Mouse (Mus musculus) neural tube, embryonic 13.5 days (tissue): ENCODE measurements around the gene Nodal. TPM values are rescaled to one million over a fixed set of nuclear protein-coding genes. Genes with fewer than 3 reads are reported as not detected.

Experiments
- ATAC-seq: fragments of 200-750 bp; cut with Nextera tagmentation; 2 replicates; pipeline ENCODE4 v1.8.0; 2017; ENCODE audit warnings: low read depth, mild to moderate bottlenecking, moderate TSS enrichment, moderate library complexity
- H3K27ac ChIP-seq: fragments of 300-500 bp; sonication (generic); replicated peaks from 2 replicates; pipeline ENCODE4 v1.5.1; 2015; ENCODE audit warnings: moderate library complexity, mild to moderate bottlenecking, inconsistent platforms
- H3K27me3 ChIP-seq: fragments of 300-500 bp; sonication (generic); 2 replicates; pipeline ENCODE4 v1.6.1; 2015; ENCODE audit warnings: mild to moderate bottlenecking, inconsistent platforms
- H3K36me3 ChIP-seq: fragments of 300-500 bp; sonication (generic); 2 replicates; pipeline ENCODE4 v1.6.1; 2015; ENCODE audit warnings: mild to moderate bottlenecking, inconsistent platforms
- H3K4me1 ChIP-seq: fragments of 300-500 bp; sonication (generic); replicated peaks from 2 replicates; pipeline ENCODE4 v1.6.1; 2015; ENCODE audit warnings: inconsistent platforms
- H3K4me2 ChIP-seq: fragments of 300-500 bp; sonication (generic); 2 replicates; pipeline ENCODE4 v1.6.1; 2015; ENCODE audit warnings: inconsistent platforms, mild to moderate bottlenecking, moderate library complexity
- H3K4me3 ChIP-seq: fragments of 300-500 bp; sonication (generic); 2 replicates; pipeline ENCODE4 v1.5.1; 2015; ENCODE audit warnings: mild to moderate bottlenecking, inconsistent platforms
- H3K9ac ChIP-seq: fragments of 300-500 bp; sonication (generic); 2 replicates; pipeline ENCODE4 v1.6.1; 2015; ENCODE audit warnings: moderate library complexity, mild to moderate bottlenecking, inconsistent platforms
- H3K9me3 ChIP-seq: fragments of 300-500 bp; sonication (generic); 2 replicates; pipeline ENCODE4 v1.6.1; 2016; ENCODE audit warnings: inconsistent platforms
- WGBS: fragments of 180-500 bp; shearing (Covaris S2); methylation state at CpG from one replicate; pipeline ENCODE4 v1.1.7; 2015; 5-methylcytosine and 5-hydroxymethylcytosine counted together
- polyA plus RNA-seq: library from polyadenylated mRNA; unstranded; fragments of >200 nt; fragmentation: Nextera tagmentation; extraction: Ambion mirVana; gene quantifications from 2 replicates; pipeline ENCODE4 v1.2.1, GENCODE M21; 2015

The Nodal gene
- polyA plus RNA-seq, 1 experiment from 2014 or later = not detected

DNA sequence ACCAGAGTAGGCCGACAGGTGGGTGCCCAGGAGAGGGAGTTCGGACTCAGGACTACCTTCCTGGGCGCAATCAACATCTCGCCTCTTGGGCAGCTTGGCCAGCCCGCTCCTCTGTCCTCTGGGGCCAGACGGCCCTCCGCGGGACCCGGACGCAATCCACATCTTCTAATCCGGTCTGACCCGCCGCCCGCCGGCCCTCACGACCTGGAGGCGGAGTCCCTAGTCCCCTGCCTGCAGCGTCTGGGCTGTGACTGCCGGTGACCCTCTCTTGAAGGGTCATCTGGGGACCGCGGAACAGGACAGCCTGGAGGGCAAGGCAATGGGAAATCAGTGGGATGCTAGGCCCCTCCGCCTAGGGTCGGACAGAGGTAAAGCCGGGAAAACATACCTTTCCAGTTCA lies 1.4 kb downstream of the Nodal start:
- H3K9ac ChIP-seq = no peak overlapping the region
- H3K9me3 ChIP-seq = no peaks in the 10 kb centered on the region
- no peak overlapping the region for H3K4me2 ChIP-seq
- H3K4me1 ChIP-seq = peaks cover 17% of the 10 kb centered on the region
- peaks cover 71% of the 10 kb centered on the region for H3K27me3 ChIP-seq
- H3K27ac ChIP-seq = no peak overlapping the region
- WGBS = 2% methylated on average over 24 of the region's 24 CpGs
- ATAC-seq = no peak
- no peak overlapping the region for H3K4me3 ChIP-seq
- no peaks in the 10 kb centered on the region for H3K36me3 ChIP-seq

DNA sequence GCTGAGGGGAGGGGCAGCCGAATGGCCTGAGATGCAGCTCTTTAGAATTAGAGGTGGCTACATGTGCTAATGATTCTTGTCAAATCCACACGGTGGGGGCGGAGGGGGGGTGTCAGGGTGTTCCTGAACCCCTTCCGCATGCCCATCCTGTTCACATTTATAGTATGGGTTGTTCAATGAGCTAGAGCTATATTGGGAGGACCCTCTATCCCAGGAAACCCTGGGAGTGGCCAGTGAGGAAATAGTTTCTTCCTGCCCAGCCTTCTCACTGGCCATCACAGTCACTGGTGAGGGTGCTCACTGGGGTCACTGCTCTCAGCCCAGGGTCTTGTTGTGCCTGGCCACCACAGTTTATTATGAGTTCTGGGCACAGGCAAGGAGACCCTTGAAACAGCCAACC lies 2.2 kb downstream of the Nodal start:
- Histone ChIP-seq H3K36me3 (no peaks in the 10 kb centered on the region), H3K4me1 (peaks cover 25% of the 10 kb centered on the region), H3K4me2 (no peak overlapping the region), H3K27me3 (peaks cover 66% of the 10 kb centered on the region), H3K9ac (no peak overlapping the region), H3K27ac (no peak overlapping the region), H3K9me3 (no peaks in the 10 kb centered on the region), H3K4me3 (no peak overlapping the region)
- no peak for ATAC-seq
- WGBS = 74% methylated on average over 4 of the region's 4 CpGs

DNA sequence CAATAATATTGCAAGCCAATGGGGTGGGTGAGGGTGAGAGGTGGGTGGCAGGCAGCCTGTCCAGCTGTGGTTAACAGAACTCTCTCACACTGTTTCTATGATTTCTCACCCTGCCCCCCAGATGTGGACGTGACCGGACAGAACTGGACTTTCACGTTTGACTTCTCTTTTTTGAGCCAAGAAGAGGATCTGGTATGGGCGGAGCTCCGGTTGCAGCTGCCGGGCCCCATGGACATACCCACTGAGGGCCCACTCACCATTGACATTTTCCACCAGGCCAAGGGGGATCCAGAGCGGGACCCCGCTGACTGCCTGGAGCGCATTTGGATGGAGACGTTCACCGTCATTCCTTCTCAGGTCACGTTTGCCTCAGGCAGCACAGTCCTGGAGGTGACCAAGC lies 5.1 kb downstream of the Nodal start:
- WGBS = 90% methylated on average over 12 of the region's 12 CpGs
- H3K4me3 ChIP-seq = no peak overlapping the region
- no peaks in the 10 kb centered on the region for H3K9me3 ChIP-seq
- peaks cover 29% of the 10 kb centered on the region for H3K4me1 ChIP-seq
- H3K9ac ChIP-seq = no peak overlapping the region
- ATAC-seq = no peak
- no peaks in the 10 kb centered on the region for H3K36me3 ChIP-seq
- no peak overlapping the region for H3K4me2 ChIP-seq
- no peak overlapping the region for H3K27ac ChIP-seq
- peaks cover 37% of the 10 kb centered on the region for H3K27me3 ChIP-seq

DNA sequence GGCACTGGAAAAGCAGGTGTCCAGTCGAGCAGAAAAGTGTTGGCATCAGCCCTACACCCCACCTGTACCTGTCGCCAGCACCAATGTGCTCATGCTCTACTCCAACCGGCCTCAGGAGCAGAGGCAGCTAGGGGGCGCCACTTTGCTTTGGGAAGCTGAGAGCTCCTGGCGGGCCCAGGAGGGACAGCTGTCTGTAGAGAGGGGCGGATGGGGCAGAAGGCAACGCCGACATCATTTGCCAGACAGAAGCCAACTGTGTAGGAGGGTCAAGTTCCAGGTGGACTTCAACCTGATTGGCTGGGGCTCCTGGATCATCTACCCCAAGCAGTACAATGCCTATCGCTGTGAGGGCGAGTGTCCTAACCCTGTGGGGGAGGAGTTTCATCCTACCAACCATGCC lies 5.5 kb downstream of the Nodal start:
- 63% methylated on average over 10 of the region's 10 CpGs for WGBS
- Histone ChIP-seq H3K27me3 (peaks cover 33% of the 10 kb centered on the region), H3K4me3 (no peak overlapping the region), H3K4me2 (no peak overlapping the region), H3K9ac (no peak overlapping the region), H3K27ac (no peak overlapping the region), H3K36me3 (no peaks in the 10 kb centered on the region), H3K4me1 (peaks cover 29% of the 10 kb centered on the region), H3K9me3 (no peaks in the 10 kb centered on the region)
- no peak for ATAC-seq

DNA sequence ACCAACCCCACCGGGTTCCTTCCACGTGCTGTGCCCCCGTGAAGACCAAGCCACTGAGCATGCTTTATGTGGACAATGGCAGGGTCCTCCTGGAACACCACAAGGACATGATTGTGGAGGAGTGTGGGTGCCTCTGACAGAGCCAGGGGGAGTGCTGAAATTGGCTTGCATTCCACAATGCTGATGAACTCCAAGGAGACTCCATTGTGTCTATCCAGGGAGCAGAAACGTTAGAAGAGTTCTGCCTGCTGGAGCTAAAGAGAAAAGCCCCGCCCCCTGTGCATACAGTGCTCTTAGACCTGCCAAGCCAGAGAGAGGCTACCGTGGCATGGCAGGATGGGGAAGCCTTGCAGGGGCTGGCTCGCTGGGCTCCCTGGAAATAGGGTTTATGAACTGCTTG lies 6.7 kb downstream of the Nodal start:
- no peaks in the 10 kb centered on the region for H3K9me3 ChIP-seq
- peaks cover 3% of the 10 kb centered on the region for H3K36me3 ChIP-seq
- 28% methylated on average over 7 of the region's 7 CpGs for WGBS
- ATAC-seq = peak; percentile 48; the same call in 1 of the 2 replicates
- H3K27ac ChIP-seq = no peak overlapping the region
- peaks cover 30% of the 10 kb centered on the region for H3K4me1 ChIP-seq
- H3K9ac ChIP-seq = no peak overlapping the region
- peaks cover 21% of the 10 kb centered on the region for H3K27me3 ChIP-seq
- 0 out of 2 replicates have a peak overlapping the region, but pooled peaks have one; percentile 11 for H3K4me2 ChIP-seq
- no peak overlapping the region for H3K4me3 ChIP-seq

DNA sequence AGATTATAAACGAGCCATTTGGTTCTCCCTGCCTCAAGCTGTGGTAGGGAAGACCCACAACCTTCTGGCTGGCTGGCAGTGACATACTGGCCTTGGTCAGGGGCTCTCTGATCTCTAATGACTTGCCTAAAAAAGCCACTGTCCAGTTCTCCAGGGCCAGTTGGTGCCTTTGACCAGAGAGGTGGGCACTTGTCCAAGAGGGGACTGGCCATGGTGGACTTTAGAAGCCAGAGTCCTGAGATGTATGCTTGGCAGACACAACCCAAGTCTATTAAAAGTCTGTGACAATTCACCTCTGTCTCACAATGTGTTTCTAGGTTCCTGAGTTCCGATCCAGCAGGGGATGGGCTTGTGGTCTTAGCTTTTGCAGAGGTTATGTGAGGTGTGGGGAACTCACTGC lies 7.3 kb downstream of the Nodal start:
- Histone ChIP-seq H3K27ac (no peak overlapping the region), H3K36me3 (peaks cover 8% of the 10 kb centered on the region), H3K9me3 (no peaks in the 10 kb centered on the region), H3K4me1 (peaks cover 30% of the 10 kb centered on the region), H3K4me2 (no peak overlapping the region), H3K27me3 (peaks cover 15% of the 10 kb centered on the region), H3K9ac (no peak overlapping the region), H3K4me3 (no peak overlapping the region)
- 86% methylated on average over 2 of the region's 2 CpGs for WGBS
- ATAC-seq = no peak

DNA sequence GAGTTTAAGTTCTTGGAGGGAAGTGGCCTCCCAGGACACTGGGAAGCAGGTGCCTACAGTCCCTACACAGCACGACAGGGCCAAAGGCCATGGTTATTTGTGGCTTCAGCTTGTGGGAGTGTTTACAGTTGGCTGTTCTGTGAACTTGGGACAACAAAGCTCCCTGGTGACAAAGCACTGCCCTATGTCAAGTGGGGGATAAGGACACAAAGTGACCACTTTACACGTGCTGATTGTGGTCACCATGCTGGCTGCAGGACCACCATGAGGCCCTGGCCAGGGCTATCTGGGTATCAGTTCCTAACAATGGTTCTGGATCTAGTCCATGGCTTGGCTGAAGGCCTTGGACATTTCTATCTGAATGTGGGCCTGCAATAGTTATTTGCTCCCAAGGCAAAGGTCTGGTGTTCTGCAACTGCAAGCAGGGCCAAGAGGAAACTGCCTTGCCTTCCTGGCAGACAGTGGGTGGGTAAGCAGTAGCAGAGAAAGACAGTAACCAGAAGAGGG lies 8.5 kb downstream of the Nodal start:
- 47% methylated on average over 2 of the region's 2 CpGs for WGBS
- Histone ChIP-seq H3K27me3 (peaks cover 3% of the 10 kb centered on the region; the same call in 1 of the 2 replicates), H3K4me3 (no peak overlapping the region), H3K36me3 (peaks cover 21% of the 10 kb centered on the region), H3K27ac (no peak overlapping the region), H3K9me3 (no peaks in the 10 kb centered on the region), H3K4me1 (peaks cover 30% of the 10 kb centered on the region), H3K9ac (no peak overlapping the region), H3K4me2 (no peak overlapping the region)
- ATAC-seq = no peak

DNA sequence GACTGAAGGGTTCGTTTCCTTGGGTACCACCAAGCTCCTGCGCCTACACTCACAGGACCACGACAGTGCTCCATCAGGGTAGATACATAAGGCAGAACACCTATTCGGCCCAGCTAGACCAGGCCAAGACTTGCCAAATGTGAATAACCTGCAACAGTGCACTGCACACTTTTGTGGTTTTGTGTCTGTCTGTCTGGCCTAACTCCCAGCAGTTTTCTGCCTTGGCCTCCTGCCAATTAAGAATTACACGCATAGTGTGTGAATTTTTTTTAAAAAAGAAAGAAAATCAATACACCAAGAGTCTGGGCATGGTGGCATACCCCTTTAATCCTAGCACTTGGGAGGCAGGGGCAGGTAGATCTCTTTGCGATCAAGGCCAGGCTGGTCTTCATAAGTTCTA lies 10.2 kb downstream of the Nodal start:
- H3K27me3 ChIP-seq = no peaks in the 10 kb centered on the region; the same call in 1 of the 2 replicates
- H3K36me3 ChIP-seq = peaks cover 32% of the 10 kb centered on the region
- no peak overlapping the region for H3K4me3 ChIP-seq
- H3K9me3 ChIP-seq = no peaks in the 10 kb centered on the region
- 88% methylated on average over 6 of the region's 6 CpGs for WGBS
- H3K9ac ChIP-seq = no peak overlapping the region
- no peak; the same call in 1 of the 2 replicates for ATAC-seq
- peaks cover 30% of the 10 kb centered on the region for H3K4me1 ChIP-seq
- peak overlapping the region; percentile 64; the same call in 1 of the 2 replicates for H3K27ac ChIP-seq
- no peak overlapping the region for H3K4me2 ChIP-seq

DNA sequence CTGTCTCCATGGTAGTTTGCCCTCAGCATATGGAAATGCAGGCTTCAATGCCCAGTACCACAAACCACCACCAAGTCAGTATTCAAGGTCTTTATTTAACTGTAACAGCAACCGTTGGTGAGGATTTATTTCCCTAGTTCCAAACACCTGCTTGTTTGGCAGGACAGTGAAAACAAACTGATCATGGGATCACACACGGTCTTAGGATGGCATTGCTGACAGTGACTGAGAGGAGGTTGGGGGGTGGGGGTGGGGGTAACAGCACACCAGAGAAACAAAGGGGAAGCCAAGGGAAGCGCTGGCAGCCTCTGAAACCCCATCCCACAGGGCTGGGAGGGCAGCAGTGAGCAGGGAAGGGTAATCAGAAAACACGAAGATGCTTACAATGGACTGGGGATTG lies 10.6 kb downstream of the Nodal start:
- Histone ChIP-seq H3K4me3 (no peak overlapping the region), H3K4me1 (peaks cover 30% of the 10 kb centered on the region), H3K9ac (0 out of 2 replicates have a peak overlapping the region, but pooled peaks have one; percentile 12), H3K9me3 (no peaks in the 10 kb centered on the region), H3K27me3 (no peaks in the 10 kb centered on the region), H3K4me2 (no peak overlapping the region), H3K36me3 (peaks cover 36% of the 10 kb centered on the region), H3K27ac (peak overlapping the region; percentile 64)
- peak; percentile 63; the same call in 1 of the 2 replicates for ATAC-seq
- 33% methylated on average over 4 of the region's 4 CpGs for WGBS

DNA sequence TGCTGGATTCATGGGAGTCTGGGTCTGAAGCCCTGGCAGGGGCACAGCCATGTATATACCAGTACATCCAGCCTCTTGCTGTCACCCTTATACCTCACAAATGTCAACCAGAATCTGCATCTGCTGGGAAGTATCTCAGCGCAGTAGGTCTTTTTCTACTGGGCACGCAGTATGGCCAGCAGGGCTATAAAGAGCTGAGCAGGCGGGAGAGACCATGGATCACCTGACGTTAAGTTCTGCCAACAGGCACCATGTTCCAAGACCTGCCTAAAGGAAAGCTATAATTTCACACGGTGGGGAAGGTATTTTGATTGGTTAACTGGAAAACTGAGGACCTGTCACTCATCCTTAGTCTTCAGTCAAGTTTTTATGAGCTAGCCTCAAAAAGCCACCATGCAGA lies 11.3 kb downstream of the Nodal start:
- Histone ChIP-seq H3K4me2 (no peak overlapping the region), H3K36me3 (peaks cover 43% of the 10 kb centered on the region), H3K9me3 (no peaks in the 10 kb centered on the region), H3K27ac (peak overlapping the region; percentile 64), H3K9ac (0 out of 2 replicates have a peak overlapping the region, but pooled peaks have one; percentile 12), H3K27me3 (no peaks in the 10 kb centered on the region), H3K4me3 (no peak overlapping the region), H3K4me1 (peaks cover 30% of the 10 kb centered on the region)
- WGBS = 93% methylated on average over 5 of the region's 5 CpGs
- ATAC-seq = no peak

DNA sequence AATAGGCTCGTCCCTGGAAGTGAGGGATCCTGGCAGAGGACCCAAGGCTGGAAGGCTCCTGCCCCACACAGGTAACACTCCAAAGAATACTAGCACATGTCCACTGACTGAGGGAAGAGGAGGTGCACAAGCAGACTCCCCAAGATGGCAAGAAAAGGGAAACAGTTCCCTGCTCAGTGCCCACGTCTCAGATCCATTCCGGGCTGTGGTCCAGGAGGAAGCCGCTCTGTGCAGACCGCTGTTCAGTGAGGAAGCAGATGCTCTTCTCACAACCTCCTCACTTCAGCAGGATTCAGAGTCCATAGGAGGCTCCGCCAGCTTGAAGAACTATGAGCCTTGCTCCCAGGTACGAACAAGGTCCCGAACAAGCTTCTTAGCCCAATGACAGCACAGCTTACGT lies 13.6 kb downstream of the Nodal start:
- ATAC-seq = no peak
- Histone ChIP-seq H3K9ac (no peak overlapping the region), H3K27ac (no peak overlapping the region), H3K4me3 (no peak overlapping the region), H3K9me3 (no peaks in the 10 kb centered on the region), H3K4me1 (peaks cover 14% of the 10 kb centered on the region), H3K36me3 (peaks cover 55% of the 10 kb centered on the region), H3K27me3 (no peaks in the 10 kb centered on the region), H3K4me2 (no peak overlapping the region)
- WGBS = 93% methylated on average over 9 of the region's 9 CpGs

DNA sequence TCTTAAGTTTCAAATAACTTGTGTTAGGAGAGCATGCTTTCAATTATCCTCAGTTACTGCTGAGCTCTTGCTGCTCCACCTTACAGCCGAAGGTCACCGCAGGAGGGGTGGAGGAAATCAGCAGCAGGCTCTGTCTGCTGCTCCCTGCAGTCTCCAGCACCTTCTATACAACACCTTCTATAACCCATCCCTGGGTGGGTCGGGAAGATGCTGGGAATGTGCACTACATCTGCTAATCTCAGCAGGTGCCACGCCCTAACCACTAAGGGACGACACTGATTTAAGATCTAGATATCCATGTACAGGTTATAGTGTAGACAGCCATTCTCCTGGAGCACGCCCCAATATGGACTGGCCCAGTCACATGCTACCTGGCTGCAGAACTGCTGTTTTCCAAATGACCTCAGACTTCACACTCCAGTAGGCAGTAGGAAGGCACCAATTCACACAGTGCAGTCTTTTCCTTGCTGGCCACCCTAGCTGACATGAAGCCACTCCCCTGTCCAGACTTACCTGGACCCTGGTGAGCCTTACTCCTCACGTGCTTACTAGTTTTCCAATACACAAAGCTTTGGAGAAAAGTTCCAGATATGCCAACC lies 22.5 kb downstream of the Nodal start:
- Histone ChIP-seq H3K9me3 (no peaks in the 10 kb centered on the region), H3K9ac (no peak overlapping the region), H3K4me2 (no peak overlapping the region), H3K36me3 (peaks cover under 1% of the 10 kb centered on the region; the same call in 1 of the 2 replicates), H3K27me3 (no peaks in the 10 kb centered on the region), H3K4me1 (peaks cover 30% of the 10 kb centered on the region), H3K4me3 (no peak overlapping the region), H3K27ac (no peak overlapping the region)
- 92% methylated on average over 7 of the region's 7 CpGs for WGBS
- no peak for ATAC-seq

DNA sequence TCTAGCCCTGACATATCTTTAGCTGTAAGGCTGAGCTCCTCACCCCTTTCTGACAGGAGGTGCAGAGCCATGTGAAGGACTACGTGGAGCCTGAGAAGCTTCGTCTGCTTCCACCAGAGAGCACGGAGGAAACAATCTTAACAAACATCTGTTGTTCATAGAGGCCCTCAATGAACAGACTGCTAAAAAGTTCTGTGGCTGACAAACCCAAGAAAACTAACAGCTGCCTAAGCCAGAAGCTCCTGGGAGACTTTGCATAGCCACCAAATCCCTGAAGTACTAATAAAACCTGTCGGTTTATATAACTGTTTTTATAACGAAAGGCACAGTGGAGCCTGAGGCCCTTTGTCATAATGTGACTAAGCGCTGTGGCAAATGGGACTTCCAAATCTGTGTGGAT lies 25.7 kb downstream of the Nodal start:
- Histone ChIP-seq H3K27me3 (no peaks in the 10 kb centered on the region), H3K4me2 (no peak overlapping the region), H3K36me3 (no peaks in the 10 kb centered on the region), H3K4me1 (peaks cover 58% of the 10 kb centered on the region), H3K27ac (peak overlapping the region; percentile 49; the same call in 1 of the 2 replicates), H3K9me3 (no peaks in the 10 kb centered on the region), H3K4me3 (no peak overlapping the region), H3K9ac (no peak overlapping the region)
- ATAC-seq = no peak
- WGBS = 60% methylated on average over 6 of the region's 6 CpGs
